Mouse (Mus musculus): ENCODE data around the gene Zfp771. TPM values are rescaled to one million over a fixed set of nuclear protein-coding genes. Genes with fewer than 3 reads are reported as not detected.
A peak's percentile ranks its signal among the peaks of the same experiment; 100 is the strongest.

The Zfp771 gene
- polyA plus RNA-seq, 1 experiment from 2014 or later, result 13.8 TPM

GRCm38 (mm10) chr7:127272566-127272965, 28.5 kb downstream of the Zfp771 start:
- Histone ChIP-seq H3K4me1 (ENCODE audit: control insufficient read depth, low read depth, low read length) (peaks cover 25% of the 10 kb centered on the region), H3K4me2 (ENCODE audit: low read depth, low read length) (peak overlapping the region; percentile 90), H3K27me3 (ENCODE audit: control insufficient read depth, insufficient read depth, low read depth, low read length) (no peaks in the 10 kb centered on the region), H3K9me3 (replicated peaks; ENCODE audit: control insufficient read depth, low read length) (no peaks in the 10 kb centered on the region; the same call in 1 of the 2 replicates), H3K9ac (ENCODE audit: low read depth, low read length) (peak overlapping the region; percentile 10), H3K27ac (ENCODE audit: low read length) (no peak overlapping the region), H3K36me3 (ENCODE audit: control insufficient read depth, insufficient read depth) (peaks cover 4% of the 10 kb centered on the region), H3K4me3 (ENCODE audit: low read depth, low read length) (peak overlapping the region; percentile 89)
- ATAC-seq (ENCODE audit: low read depth), result no peak
- WGBS (ENCODE audit: insufficient replicate concordance), result 90% methylated on average over 15 of the region's 15 CpGs

DNA sequence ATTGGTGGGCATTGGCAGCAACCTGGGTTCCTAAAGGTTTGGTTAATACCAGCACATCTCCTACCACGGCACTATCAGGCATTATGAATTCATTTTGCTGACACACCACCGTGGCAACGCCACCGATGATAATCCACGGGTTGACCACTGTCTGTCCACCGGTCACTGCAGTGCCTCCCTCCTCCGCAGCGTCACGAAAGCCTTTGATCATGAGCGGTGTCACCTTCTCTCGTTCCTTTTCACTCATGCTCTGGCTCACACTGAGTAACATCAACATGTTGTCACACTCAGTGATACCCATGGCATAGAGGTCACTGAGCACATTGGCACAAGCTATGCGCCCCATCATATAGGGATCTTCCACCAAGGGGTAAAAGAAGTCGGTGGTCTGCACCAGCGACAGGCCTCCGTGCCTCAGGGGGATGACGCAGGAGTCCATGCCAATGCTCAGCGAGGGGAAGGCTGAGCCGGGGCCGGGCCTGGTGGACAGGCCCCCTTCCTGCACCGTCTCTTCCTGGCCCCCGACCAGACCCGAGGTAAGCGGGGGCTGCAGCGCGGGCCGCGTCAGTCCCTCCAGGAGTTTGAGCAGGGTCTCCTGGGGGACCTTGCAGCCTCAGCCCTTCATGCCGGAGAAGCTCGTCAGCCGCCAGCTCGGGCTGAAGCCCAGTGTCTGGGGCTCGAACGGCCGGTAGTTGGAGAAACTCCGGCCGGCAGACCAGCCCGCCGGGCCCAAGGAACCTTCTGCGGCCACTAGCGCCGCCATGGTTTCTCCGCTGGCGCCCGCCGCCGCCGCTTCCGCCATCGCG, 29.2 kb downstream of the Zfp771 start:
- 11% methylated on average over 44 of the region's 50 CpGs for WGBS (ENCODE audit: insufficient replicate concordance)
- peaks cover 29% of the 10 kb centered on the region for H3K4me1 ChIP-seq (ENCODE audit: control insufficient read depth, low read depth, low read length)
- H3K4me3 ChIP-seq (ENCODE audit: low read depth, low read length), result peak overlapping the region; percentile 89
- no peaks in the 10 kb centered on the region; the same call in 1 of the 2 replicates for H3K9me3 ChIP-seq (replicated peaks; ENCODE audit: control insufficient read depth, low read length)
- no peaks in the 10 kb centered on the region for H3K27me3 ChIP-seq (ENCODE audit: control insufficient read depth, insufficient read depth, low read depth, low read length)
- H3K9ac ChIP-seq (ENCODE audit: low read depth, low read length), result peak overlapping the region; percentile 93
- ATAC-seq (ENCODE audit: low read depth), result peak; percentile 23
- H3K36me3 ChIP-seq (ENCODE audit: control insufficient read depth, insufficient read depth), result peaks cover 4% of the 10 kb centered on the region
- peak overlapping the region; percentile 91 for H3K27ac ChIP-seq (ENCODE audit: low read length)
- H3K4me2 ChIP-seq (ENCODE audit: low read depth, low read length), result peak overlapping the region; percentile 90

DNA sequence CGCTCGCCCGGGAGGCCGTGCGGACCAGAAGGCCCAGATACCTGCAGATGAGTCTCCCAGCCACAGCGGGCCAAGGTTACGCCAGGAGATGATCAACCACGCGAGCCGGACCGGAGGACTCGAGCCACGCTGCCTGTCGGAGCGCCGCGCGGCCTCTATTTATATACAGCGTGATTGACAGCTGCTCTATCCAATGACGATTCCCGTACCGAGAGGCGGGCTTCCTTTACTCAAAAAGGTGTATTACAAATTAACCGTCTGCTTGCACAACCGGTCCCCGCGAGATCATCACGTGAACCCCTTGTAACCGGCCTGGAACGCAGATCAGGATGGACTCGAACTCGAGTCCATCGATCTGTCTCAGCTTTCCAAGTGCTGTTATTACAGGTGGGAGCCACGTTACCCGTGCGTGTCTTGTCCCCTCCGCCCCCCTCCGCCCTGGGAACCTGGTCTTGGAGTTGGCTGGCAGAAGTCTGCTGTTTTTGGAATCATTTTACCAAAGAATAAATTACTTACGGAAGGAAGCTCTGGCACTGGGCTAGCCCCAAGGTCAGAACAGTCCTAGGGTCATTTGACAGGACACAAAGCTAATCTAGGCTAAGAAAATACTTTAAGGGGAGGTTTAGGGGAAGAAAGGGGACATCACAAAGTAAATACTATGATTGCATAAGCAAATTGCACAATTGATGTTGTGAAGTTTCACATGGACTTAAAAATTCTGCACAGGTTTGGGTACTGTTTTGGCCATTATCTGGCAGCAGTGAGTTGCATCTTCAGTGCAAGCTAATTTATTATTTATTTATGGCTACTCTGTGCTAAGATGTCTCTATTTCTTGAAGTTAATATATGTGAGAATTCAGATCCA, 30.1 kb downstream of the Zfp771 start, which contains the start of gene Sephs2:
Gene Sephs2 (minus strand): TSS at position 131 of the 865 bp plus-strand sequence.
- peak within 1 kb of the TSS; percentile 89 for H3K4me3 ChIP-seq (ENCODE audit: low read depth, low read length)
- H3K9me3 ChIP-seq (replicated peaks; ENCODE audit: control insufficient read depth, low read length), result no peaks in the 10 kb centered on the region
- H3K4me1 ChIP-seq (ENCODE audit: control insufficient read depth, low read depth, low read length), result peaks cover 33% of the 10 kb centered on the region
- WGBS (ENCODE audit: insufficient replicate concordance), result 3% methylated on average over 39 of the region's 39 CpGs
- peak within 1 kb of the TSS; percentile 93 for H3K9ac ChIP-seq (ENCODE audit: low read depth, low read length)
- H3K27me3 ChIP-seq (ENCODE audit: control insufficient read depth, insufficient read depth, low read depth, low read length), result no peaks in the 10 kb centered on the region
- H3K36me3 ChIP-seq (ENCODE audit: control insufficient read depth, insufficient read depth), result peaks cover 4% of the 10 kb centered on the region
- H3K27ac ChIP-seq (ENCODE audit: low read length), result peak within 1 kb of the TSS; percentile 91
- H3K4me2 ChIP-seq (ENCODE audit: low read depth, low read length), result peak within 1 kb of the TSS; percentile 90
- peak; percentile 87 for ATAC-seq (ENCODE audit: low read depth)

- no peak overlapping the region for H3K4me2 ChIP-seq (ENCODE audit: low read depth, low read length)
- no peaks in the 10 kb centered on the region for H3K27me3 ChIP-seq (ENCODE audit: control insufficient read depth, insufficient read depth, low read depth, low read length)
- ATAC-seq (ENCODE audit: low read depth), result peak; percentile 53
- no peaks in the 10 kb centered on the region for H3K9me3 ChIP-seq (replicated peaks; ENCODE audit: control insufficient read depth, low read length)
- H3K4me1 ChIP-seq (ENCODE audit: control insufficient read depth, low read depth, low read length), result peaks cover 30% of the 10 kb centered on the region
- no peak overlapping the region for H3K4me3 ChIP-seq (ENCODE audit: low read depth, low read length)
- no peak overlapping the region for H3K9ac ChIP-seq (ENCODE audit: low read depth, low read length)
- peaks cover 1% of the 10 kb centered on the region; the same call in 1 of the 2 replicates for H3K36me3 ChIP-seq (ENCODE audit: control insufficient read depth, insufficient read depth)
- WGBS (ENCODE audit: insufficient replicate concordance), result 54% methylated on average over 5 of the region's 5 CpGs
- peak overlapping the region; percentile 74 for H3K27ac ChIP-seq (ENCODE audit: low read length)
Observed at GRCm38 (mm10) chr7:127276519-127276961, 32.5 kb downstream of the Zfp771 start.

- Histone ChIP-seq H3K4me1 (ENCODE audit: control insufficient read depth, low read depth, low read length) (peaks cover 20% of the 10 kb centered on the region), H3K9me3 (replicated peaks; ENCODE audit: control insufficient read depth, low read length) (no peaks in the 10 kb centered on the region), H3K9ac (ENCODE audit: low read depth, low read length) (no peak overlapping the region), H3K36me3 (ENCODE audit: control insufficient read depth, insufficient read depth) (no peaks in the 10 kb centered on the region), H3K4me2 (ENCODE audit: low read depth, low read length) (no peak overlapping the region), H3K27ac (ENCODE audit: low read length) (no peak overlapping the region), H3K4me3 (ENCODE audit: low read depth, low read length) (no peak overlapping the region), H3K27me3 (ENCODE audit: control insufficient read depth, insufficient read depth, low read depth, low read length) (no peaks in the 10 kb centered on the region)
- ATAC-seq (ENCODE audit: low read depth), result no peak
- 8% methylated on average over 8 of the region's 8 CpGs for WGBS (ENCODE audit: insufficient replicate concordance)
Observed at GRCm38 (mm10) chr7:127278311-127278710, 34.2 kb downstream of the Zfp771 start.

- Histone ChIP-seq H3K36me3 (ENCODE audit: control insufficient read depth, insufficient read depth) (no peaks in the 10 kb centered on the region), H3K27ac (ENCODE audit: low read length) (no peak overlapping the region), H3K4me2 (ENCODE audit: low read depth, low read length) (no peak overlapping the region), H3K9ac (ENCODE audit: low read depth, low read length) (no peak overlapping the region), H3K4me3 (ENCODE audit: low read depth, low read length) (no peak overlapping the region), H3K27me3 (ENCODE audit: control insufficient read depth, insufficient read depth, low read depth, low read length) (no peaks in the 10 kb centered on the region), H3K9me3 (replicated peaks; ENCODE audit: control insufficient read depth, low read length) (no peaks in the 10 kb centered on the region), H3K4me1 (ENCODE audit: control insufficient read depth, low read depth, low read length) (peaks cover 11% of the 10 kb centered on the region)
- 66% methylated on average over 3 of the region's 3 CpGs for WGBS (ENCODE audit: insufficient replicate concordance)
- ATAC-seq (ENCODE audit: low read depth), result no peak
Observed at GRCm38 (mm10) chr7:127280092-127280491, 36.0 kb downstream of the Zfp771 start.

DNA sequence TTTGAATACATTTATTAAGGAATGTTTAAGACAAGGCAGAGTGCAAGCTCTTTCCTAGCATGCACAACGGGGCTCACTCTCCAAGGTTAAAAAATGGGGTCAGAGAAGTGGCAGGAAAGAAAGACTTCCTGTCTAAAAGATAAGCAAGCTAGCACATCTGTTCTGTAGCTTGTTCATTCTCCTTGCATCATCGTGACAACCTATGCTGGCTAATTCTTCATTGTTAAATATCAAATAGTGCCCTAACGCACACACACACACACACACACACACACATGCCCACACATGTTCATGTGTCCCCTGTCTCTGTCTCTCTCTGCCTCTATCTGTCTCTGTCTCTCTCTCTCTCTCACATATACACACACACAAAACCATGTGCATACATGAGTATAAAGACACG, 37.0 kb downstream of the Zfp771 start:
- Histone ChIP-seq H3K4me2 (ENCODE audit: low read depth, low read length) (no peak overlapping the region), H3K27me3 (ENCODE audit: control insufficient read depth, insufficient read depth, low read depth, low read length) (no peaks in the 10 kb centered on the region), H3K9ac (ENCODE audit: low read depth, low read length) (no peak overlapping the region), H3K9me3 (replicated peaks; ENCODE audit: control insufficient read depth, low read length) (no peaks in the 10 kb centered on the region), H3K4me1 (ENCODE audit: control insufficient read depth, low read depth, low read length) (peaks cover 13% of the 10 kb centered on the region), H3K27ac (ENCODE audit: low read length) (no peak overlapping the region), H3K36me3 (ENCODE audit: control insufficient read depth, insufficient read depth) (no peaks in the 10 kb centered on the region), H3K4me3 (ENCODE audit: low read depth, low read length) (no peak overlapping the region)
- no peak for ATAC-seq (ENCODE audit: low read depth)
- WGBS (ENCODE audit: insufficient replicate concordance), result 14% methylated on average over 4 of the region's 4 CpGs

DNA sequence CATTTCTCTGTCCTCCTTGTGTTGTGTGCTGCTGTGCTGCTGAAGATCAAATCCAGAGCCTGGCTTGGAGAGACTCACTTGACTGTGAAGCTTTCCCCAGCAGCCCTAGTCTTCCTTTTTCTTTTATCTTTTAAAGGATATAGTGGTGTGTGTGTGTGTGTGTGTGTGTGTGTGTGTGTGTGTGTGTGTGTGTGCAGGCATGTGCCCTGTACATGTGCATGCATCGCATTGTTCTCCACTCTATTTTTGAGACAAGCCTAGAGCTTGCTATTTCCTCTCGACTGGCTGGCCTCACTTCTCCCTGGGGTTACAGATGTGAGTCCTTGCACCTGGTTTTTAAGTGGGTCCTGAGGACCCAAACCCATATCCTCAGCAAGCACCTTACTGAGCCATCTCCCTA, 38.1 kb downstream of the Zfp771 start:
- no peaks in the 10 kb centered on the region for H3K27me3 ChIP-seq (ENCODE audit: control insufficient read depth, insufficient read depth, low read depth, low read length)
- no peak overlapping the region for H3K9ac ChIP-seq (ENCODE audit: low read depth, low read length)
- H3K36me3 ChIP-seq (ENCODE audit: control insufficient read depth, insufficient read depth), result no peaks in the 10 kb centered on the region
- no peak overlapping the region for H3K4me3 ChIP-seq (ENCODE audit: low read depth, low read length)
- no peak overlapping the region for H3K4me2 ChIP-seq (ENCODE audit: low read depth, low read length)
- WGBS (ENCODE audit: insufficient replicate concordance), result 47% methylated on average over 2 of the region's 2 CpGs
- no peak overlapping the region for H3K27ac ChIP-seq (ENCODE audit: low read length)
- H3K4me1 ChIP-seq (ENCODE audit: control insufficient read depth, low read depth, low read length), result peaks cover 13% of the 10 kb centered on the region
- no peak for ATAC-seq (ENCODE audit: low read depth)
- no peaks in the 10 kb centered on the region for H3K9me3 ChIP-seq (replicated peaks; ENCODE audit: control insufficient read depth, low read length)
